Mouse (Mus musculus) NIH3T3 (cell line): ENCODE measurements around the gene Cfap77.

Source experiments
- DNase-seq: peaks from one replicate; pipeline ENCODE4 v3.0.0-alpha.2; 2012; ENCODE audit warnings: low read depth

Gene Cfap77

GRCm38 (mm10) chr2:28995436-28995835 is 59.4 kb downstream of the Cfap77 start:
- no peak for DNase-seq

GRCm38 (mm10) chr2:28994014-28994413 is 60.9 kb downstream of the Cfap77 start:
- DNase-seq = no peak

GRCm38 (mm10) chr2:28988781-28989180 is 66.1 kb downstream of the Cfap77 start:
- DNase-seq = no peak

GRCm38 (mm10) chr2:28980080-28980910 is 74.6 kb downstream of the Cfap77 start:
- DNase-seq = peak; percentile 7

GRCm38 (mm10) chr2:28978461-28978860 is 76.4 kb downstream of the Cfap77 start:
- DNase-seq = no peak

GRCm38 (mm10) chr2:28976635-28977034 is 78.2 kb downstream of the Cfap77 start:
- peak; percentile 87 for DNase-seq

- DNase-seq = no peak
These were observed 79.3 kb downstream of the Cfap77 start for GRCm38 (mm10) chr2:28975604-28976003.

- DNase-seq = peak; percentile 13
These were observed 80.3 kb downstream of the Cfap77 start for GRCm38 (mm10) chr2:28974520-28974919.

GRCm38 (mm10) chr2:28973832-28974450 is 80.9 kb downstream of the Cfap77 start:
- DNase-seq = no peak

- no peak for DNase-seq
These were observed 84.4 kb downstream of the Cfap77 start for GRCm38 (mm10) chr2:28970424-28970823.

- DNase-seq = no peak
These were observed 86.6 kb downstream of the Cfap77 start for GRCm38 (mm10) chr2:28968278-28968677.

GRCm38 (mm10) chr2:28966151-28966795 is 88.6 kb downstream of the Cfap77 start:
- no peak for DNase-seq

- DNase-seq = no peak
These were observed 91.3 kb downstream of the Cfap77 start for GRCm38 (mm10) chr2:28963565-28963964.

GRCm38 (mm10) chr2:28961636-28962035 is 93.2 kb downstream of the Cfap77 start:
- no peak for DNase-seq

GRCm38 (mm10) chr2:28961024-28961585 is 93.8 kb downstream of the Cfap77 start:
- DNase-seq = peak; percentile 59

- no peak for DNase-seq
These were observed 98.0 kb downstream of the Cfap77 start for GRCm38 (mm10) chr2:28956874-28957273.

- DNase-seq = no peak
These were observed 100.3 kb downstream of the Cfap77 start for GRCm38 (mm10) chr2:28954595-28954994.

GRCm38 (mm10) chr2:28952981-28953380 is 101.9 kb downstream of the Cfap77 start:
- no peak for DNase-seq

GRCm38 (mm10) chr2:28946312-28946711 is 108.6 kb downstream of the Cfap77 start:
- no peak for DNase-seq

GRCm38 (mm10) chr2:28945388-28945787 is 109.5 kb downstream of the Cfap77 start:
- DNase-seq = no peak

- DNase-seq = no peak
These were observed 111.0 kb downstream of the Cfap77 start for GRCm38 (mm10) chr2:28943666-28944516.

- no peak for DNase-seq
These were observed 115.9 kb downstream of the Cfap77 start for GRCm38 (mm10) chr2:28938997-28939396.
